Mouse (Mus musculus) forebrain, embryonic 14.5 days (tissue): ENCODE measurements around the gene Kif16b. TPM values are rescaled to one million over a fixed set of nuclear protein-coding genes. Genes with fewer than 3 reads are reported as not detected.

Source experiments
- ATAC-seq: fragments of 200-750 bp; cut with Nextera tagmentation; 2 replicates; pipeline ENCODE4 v1.8.0; 2017; ENCODE audit warnings: mild to moderate bottlenecking, moderate library complexity
- DNase-seq: peaks from one replicate; pipeline ENCODE4 v3.0.0-alpha.2; 2015; ENCODE audit warnings: low spot score
- H3K27ac ChIP-seq: fragments of 300-500 bp; sonication (generic); 2 replicates; pipeline ENCODE4 v1.5.1; 2014; ENCODE audit warnings: low read depth, mild to moderate bottlenecking, control low read depth, low read length, moderate library complexity
- H3K27me3 ChIP-seq: fragments of 300-500 bp; sonication (generic); replicated peaks from 2 replicates; pipeline ENCODE4 v1.6.1; 2014; ENCODE audit warnings: low read length, control low read depth, mixed read lengths; ENCODE audit not compliant: control insufficient read depth, insufficient read depth
- H3K36me3 ChIP-seq: fragments of 300-500 bp; sonication (generic); 2 replicates; pipeline ENCODE4 v1.6.1; 2014; ENCODE audit warnings: low read length, control low read depth; ENCODE audit not compliant: control insufficient read depth, insufficient read depth
- H3K4me1 ChIP-seq: fragments of 300-500 bp; sonication (generic); 2 replicates; pipeline ENCODE4 v1.6.1; 2014; ENCODE audit warnings: antibody characterized with exemption, low read length, control low read depth; ENCODE audit not compliant: control insufficient read depth, insufficient read depth
- H3K4me2 ChIP-seq: fragments of 300-500 bp; sonication (generic); 2 replicates; pipeline ENCODE4 v1.6.1; 2014; ENCODE audit warnings: mild to moderate bottlenecking, control low read depth, low read length
- H3K4me3 ChIP-seq: fragments of 300-500 bp; sonication (generic); 2 replicates; pipeline ENCODE4 v1.5.1; 2014; ENCODE audit warnings: low read depth, low read length, control low read depth
- H3K9ac ChIP-seq: fragments of 300-500 bp; sonication (generic); 2 replicates; pipeline ENCODE4 v1.6.1; 2014; ENCODE audit warnings: mild to moderate bottlenecking, low read length, control low read depth, moderate library complexity
- H3K9me3 ChIP-seq: fragments of 300-500 bp; sonication (generic); replicated peaks from 2 replicates; pipeline ENCODE4 v1.6.1; 2016; ENCODE audit warnings: low read length, control low read depth, mixed read lengths; ENCODE audit not compliant: control insufficient read depth
- WGBS: fragments of 180-500 bp; shearing (Covaris S2); extraction: QIAGEN DNeasy Blood & Tissue Kit; methylation state at CpG from one replicate; pipeline ENCODE4 v1.1.7; 2014; 5-methylcytosine and 5-hydroxymethylcytosine counted together
- polyA plus RNA-seq: library from polyadenylated mRNA; unstranded; fragments of >200 nt; fragmentation: Nextera tagmentation; extraction: Ambion mirVana; gene quantifications from 2 replicates; pipeline ENCODE4 v1.2.1, GENCODE M21; 2014

Gene Kif16b
- polyA plus RNA-seq, 1 experiment from 2014 or later = 3.0 TPM

GRCm38 (mm10) chr2:142732370-142732769 lies 169.0 kb downstream of the Kif16b start:
- DNase-seq (no peak), ATAC-seq (no peak)
- H3K9ac ChIP-seq = no peak overlapping the region
- H3K36me3 ChIP-seq = no peaks in the 10 kb centered on the region
- H3K9me3 ChIP-seq = no peaks in the 10 kb centered on the region
- H3K4me1 ChIP-seq = no peaks in the 10 kb centered on the region
- no peak overlapping the region for H3K4me3 ChIP-seq
- H3K27me3 ChIP-seq = no peaks in the 10 kb centered on the region
- H3K4me2 ChIP-seq = no peak overlapping the region
- WGBS = 92% methylated on average over 4 of the region's 4 CpGs
- no peak overlapping the region for H3K27ac ChIP-seq

DNA sequence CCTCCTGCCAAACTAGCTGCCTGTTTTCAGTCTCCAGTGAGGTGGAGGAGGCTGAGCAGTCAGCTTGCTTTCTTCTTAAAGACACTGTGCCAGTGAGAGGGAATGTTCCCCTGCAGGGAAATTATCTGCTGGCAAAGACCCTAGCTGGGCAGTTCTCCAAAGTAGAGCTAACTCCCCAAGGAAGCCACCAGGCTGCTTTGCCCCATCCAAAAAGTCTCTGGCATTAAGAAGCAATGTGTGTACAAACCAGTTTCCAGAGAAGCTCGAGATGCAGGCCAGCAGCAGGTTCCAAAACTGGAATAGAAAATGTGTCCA lies 169.6 kb downstream of the Kif16b start:
- Histone ChIP-seq H3K4me3 (no peak overlapping the region), H3K36me3 (no peaks in the 10 kb centered on the region), H3K27me3 (no peaks in the 10 kb centered on the region), H3K27ac (no peak overlapping the region), H3K4me1 (no peaks in the 10 kb centered on the region), H3K4me2 (no peak overlapping the region), H3K9me3 (no peaks in the 10 kb centered on the region), H3K9ac (no peak overlapping the region)
- peak; percentile 89 for ATAC-seq
- 11% methylated on average over 1 of the region's 1 CpGs for WGBS
- DNase-seq = peak; percentile 96

- no peak overlapping the region for H3K4me2 ChIP-seq
- peak; percentile 19 for DNase-seq
- no peaks in the 10 kb centered on the region for H3K27me3 ChIP-seq
These were observed 170.1 kb downstream of the Kif16b start for GRCm38 (mm10) chr2:142731016-142731777.

GRCm38 (mm10) chr2:142724215-142725001 lies 176.9 kb downstream of the Kif16b start:
- Histone ChIP-seq H3K4me1 (no peaks in the 10 kb centered on the region), H3K36me3 (no peaks in the 10 kb centered on the region), H3K4me2 (no peak overlapping the region), H3K27me3 (no peaks in the 10 kb centered on the region), H3K9me3 (no peaks in the 10 kb centered on the region), H3K4me3 (no peak overlapping the region), H3K9ac (no peak overlapping the region), H3K27ac (no peak overlapping the region)
- DNase-seq (no peak), ATAC-seq (no peak)
- 87% methylated on average over 7 of the region's 7 CpGs for WGBS

More at GRCm38 (mm10) chr2:142731016-142731777, 170.1 kb downstream of the Kif16b start:
- Histone ChIP-seq H3K4me3 (no peak overlapping the region), H3K9me3 (no peaks in the 10 kb centered on the region), H3K36me3 (no peaks in the 10 kb centered on the region), H3K4me1 (no peaks in the 10 kb centered on the region), H3K27ac (no peak overlapping the region), H3K9ac (no peak overlapping the region)
- peak; percentile 79 for ATAC-seq
- WGBS = 41% methylated on average over 10 of the region's 10 CpGs

GRCm38 (mm10) chr2:142720174-142720573 lies 181.2 kb downstream of the Kif16b start:
- WGBS = 75% methylated on average over 2 of the region's 2 CpGs

DNA sequence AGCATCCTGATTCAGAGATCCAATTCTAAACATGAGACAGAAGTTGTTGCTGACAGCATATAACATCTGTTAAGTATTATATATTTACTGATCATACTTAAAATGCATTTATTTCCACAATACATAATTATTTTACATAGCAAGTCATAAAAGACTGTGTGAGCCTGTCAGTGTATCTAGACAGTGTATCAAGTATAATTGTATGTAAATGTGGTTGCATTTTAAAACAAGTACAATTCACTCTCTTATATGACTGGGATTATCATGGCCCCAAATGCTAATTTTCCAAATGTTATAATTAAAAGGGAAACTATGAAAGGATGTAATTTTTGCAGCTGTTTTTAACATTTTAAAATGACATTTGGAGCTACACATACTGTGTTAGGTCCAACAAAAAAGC lies 182.3 kb downstream of the Kif16b start:
- H3K36me3 ChIP-seq = no peaks in the 10 kb centered on the region
- no peak for DNase-seq
- no peak overlapping the region for H3K4me2 ChIP-seq
- ATAC-seq = peak; percentile 40; the same call in 1 of the 2 replicates
- H3K9ac ChIP-seq = no peak overlapping the region
- no peak overlapping the region for H3K27ac ChIP-seq
- H3K4me3 ChIP-seq = no peak overlapping the region
- H3K27me3 ChIP-seq = no peaks in the 10 kb centered on the region
- no peaks in the 10 kb centered on the region for H3K9me3 ChIP-seq
- no peaks in the 10 kb centered on the region for H3K4me1 ChIP-seq

More at GRCm38 (mm10) chr2:142720174-142720573, 181.2 kb downstream of the Kif16b start:
- H3K4me2 ChIP-seq = no peak overlapping the region
- H3K36me3 ChIP-seq = no peaks in the 10 kb centered on the region
- H3K27ac ChIP-seq = no peak overlapping the region
- no peak overlapping the region for H3K4me3 ChIP-seq
- ATAC-seq = no peak
- no peaks in the 10 kb centered on the region for H3K9me3 ChIP-seq
- DNase-seq = no peak
- no peak overlapping the region for H3K9ac ChIP-seq
- no peaks in the 10 kb centered on the region for H3K27me3 ChIP-seq
- no peaks in the 10 kb centered on the region for H3K4me1 ChIP-seq

DNA sequence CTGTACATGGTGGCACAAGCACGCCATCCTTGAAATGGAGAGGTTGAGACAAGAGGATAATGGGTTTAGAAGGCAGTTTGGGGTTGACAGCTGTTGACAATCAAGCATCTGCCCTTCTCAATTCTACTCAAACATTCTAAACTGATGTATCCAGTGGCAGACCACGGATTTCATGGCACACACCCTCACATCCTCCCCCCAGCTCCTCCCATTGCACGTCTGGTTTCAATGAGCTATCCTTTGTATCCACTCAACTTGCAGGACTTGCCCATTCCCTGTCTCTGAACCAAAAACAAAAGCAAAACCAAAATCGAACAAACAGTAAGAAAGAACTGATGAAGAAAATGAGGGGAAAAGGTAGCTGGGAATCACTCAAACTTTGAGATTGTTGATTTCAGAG lies 183.7 kb downstream of the Kif16b start:
- Histone ChIP-seq H3K27ac (no peak overlapping the region), H3K36me3 (no peaks in the 10 kb centered on the region), H3K9me3 (no peaks in the 10 kb centered on the region), H3K9ac (no peak overlapping the region), H3K4me1 (no peaks in the 10 kb centered on the region), H3K4me3 (no peak overlapping the region), H3K27me3 (no peaks in the 10 kb centered on the region), H3K4me2 (no peak overlapping the region)
- DNase-seq (no peak), ATAC-seq (no peak)
- WGBS = 73% methylated on average over 4 of the region's 4 CpGs

- Histone ChIP-seq H3K9ac (no peak overlapping the region), H3K27ac (no peak overlapping the region), H3K4me3 (no peak overlapping the region), H3K9me3 (no peaks in the 10 kb centered on the region), H3K4me2 (no peak overlapping the region), H3K36me3 (peaks cover 6% of the 10 kb centered on the region; the same call in 1 of the 2 replicates), H3K27me3 (no peaks in the 10 kb centered on the region), H3K4me1 (no peaks in the 10 kb centered on the region)
- DNase-seq (no peak), ATAC-seq (no peak)
These were observed 185.4 kb downstream of the Kif16b start for GRCm38 (mm10) chr2:142715912-142716260.
